Mouse (Mus musculus) hindbrain, postnatal 0 days (tissue): ENCODE measurements around the gene Usp49. TPM values are rescaled to one million over a fixed set of nuclear protein-coding genes. Genes with fewer than 3 reads are reported as not detected.

ENCODE experiments used
- ATAC-seq: fragments of 200-750 bp; cut with Nextera tagmentation; 2 replicates; pipeline ENCODE4 v1.8.0; 2017; ENCODE audit warnings: mild to moderate bottlenecking, moderate TSS enrichment, moderate library complexity
- DNase-seq: peaks from one replicate; pipeline ENCODE4 v3.0.0-alpha.2; 2015; ENCODE audit warnings: low spot score
- H3K27ac ChIP-seq: fragments of 300-500 bp; sonication (generic); 2 replicates; pipeline ENCODE4 v1.5.1; 2014; ENCODE audit warnings: mild to moderate bottlenecking
- H3K27me3 ChIP-seq: fragments of 300-500 bp; sonication (generic); 2 replicates; pipeline ENCODE4 v1.6.1; 2014; ENCODE audit warnings: low read length, mixed read lengths; ENCODE audit not compliant: insufficient read depth
- H3K36me3 ChIP-seq: fragments of 300-500 bp; sonication (generic); 2 replicates; pipeline ENCODE4 v1.6.1; 2014; ENCODE audit warnings: low read length, mixed read lengths; ENCODE audit not compliant: insufficient read depth
- H3K4me1 ChIP-seq: fragments of 300-500 bp; sonication (generic); 2 replicates; pipeline ENCODE4 v1.6.1; 2014; ENCODE audit warnings: antibody characterized with exemption, low read length, mixed read lengths; ENCODE audit not compliant: insufficient read depth
- H3K4me2 ChIP-seq: fragments of 300-500 bp; sonication (generic); 2 replicates; pipeline ENCODE4 v1.6.1; 2014; ENCODE audit warnings: low read depth, mild to moderate bottlenecking, low read length, moderate library complexity, mixed read lengths
- H3K4me3 ChIP-seq: fragments of 300-500 bp; sonication (generic); 2 replicates; pipeline ENCODE4 v1.5.1; 2014; ENCODE audit warnings: low read length
- H3K9ac ChIP-seq: fragments of 300-500 bp; sonication (generic); replicated peaks from 2 replicates; pipeline ENCODE4 v1.6.1; 2014; ENCODE audit warnings: mild to moderate bottlenecking, low read length, moderate library complexity, mixed read lengths
- H3K9me3 ChIP-seq: fragments of 300-500 bp; sonication (generic); 2 replicates; pipeline ENCODE4 v1.6.1; 2016; ENCODE audit warnings: low read length, mixed read lengths
- CTCF ChIP-seq: IDR thresholded peaks from 2 replicates; pipeline ENCODE4 v1.5.1; 2016; ENCODE audit warnings: antibody characterized with exemption, control low read depth, low read depth
- WGBS: fragments of 180-500 bp; shearing (Covaris S2); extraction: QIAGEN DNeasy Blood & Tissue Kit; methylation state at CpG from one replicate; pipeline ENCODE4 v1.1.7; 2014; 5-methylcytosine and 5-hydroxymethylcytosine counted together
- polyA plus RNA-seq: library from polyadenylated mRNA; unstranded; fragments of >200 nt; fragmentation: Nextera tagmentation; extraction: Ambion mirVana; gene quantifications from 2 replicates; pipeline ENCODE4 v1.2.1, GENCODE M21; 2015
- total RNA-seq: library from RNA; depleted of rRNA; stranded (reverse); fragments of >200 nt; gene quantifications from 2 replicates; pipeline ENCODE4 v1.2.3, GENCODE M21; 2014; rRNA removed

The Usp49 gene
- total and polyA plus RNA-seq, 2 experiments from 2014 or later: 4.9 to 25.5 TPM

- Histone ChIP-seq H3K4me2 (no peak overlapping the region), H3K9ac (no peak overlapping the region), H3K4me3 (no peak overlapping the region), H3K27ac (no peak overlapping the region), H3K9me3 (no peaks in the 10 kb centered on the region), H3K36me3 (no peaks in the 10 kb centered on the region), H3K27me3 (no peaks in the 10 kb centered on the region), H3K4me1 (no peaks in the 10 kb centered on the region)
- DNase-seq (no peak), ATAC-seq (no peak)
- 81% methylated on average over 4 of the region's 4 CpGs for WGBS
- no peak for TF ChIP-seq CTCF
Observed at GRCm38 (mm10) chr17:47721183-47721582, 90.7 kb downstream of the Usp49 start.

- no peaks in the 10 kb centered on the region for H3K27me3 ChIP-seq
- DNase-seq: no peak
- H3K4me3 ChIP-seq: no peak within 1 kb of the TSS
- H3K4me2 ChIP-seq: no peak within 1 kb of the TSS
- ATAC-seq: no peak
- WGBS: 76% methylated on average over 11 of the region's 11 CpGs
- no peak within 1 kb of the TSS for H3K9ac ChIP-seq
- H3K36me3 ChIP-seq: no peaks in the 10 kb centered on the region
- H3K9me3 ChIP-seq: no peaks in the 10 kb centered on the region
- TF ChIP-seq CTCF: no peak
- H3K4me1 ChIP-seq: no peaks in the 10 kb centered on the region
- H3K27ac ChIP-seq: no peak within 1 kb of the TSS
Observed at GRCm38 (mm10) chr17:47726566-47726965, 96.1 kb downstream of the Usp49 start, which contains the start of gene Pgc. TSS of gene Pgc (plus strand) at chr17:47726842.

GRCm38 (mm10) chr17:47730633-47731575, 100.4 kb downstream of the Usp49 start:
- peak; percentile 29 for TF ChIP-seq CTCF
- H3K4me3 ChIP-seq: no peak overlapping the region
- ATAC-seq (no peak), DNase-seq (no peak)
- no peak overlapping the region for H3K9ac ChIP-seq
- no peak overlapping the region for H3K27ac ChIP-seq
- no peaks in the 10 kb centered on the region for H3K9me3 ChIP-seq
- no peak overlapping the region for H3K4me2 ChIP-seq
- H3K27me3 ChIP-seq: no peaks in the 10 kb centered on the region
- H3K36me3 ChIP-seq: no peaks in the 10 kb centered on the region
- no peaks in the 10 kb centered on the region for H3K4me1 ChIP-seq
- WGBS: 50% methylated on average over 24 of the region's 24 CpGs

GRCm38 (mm10) chr17:47735553-47736100, 105.1 kb downstream of the Usp49 start:
- no peak overlapping the region for H3K4me3 ChIP-seq
- no peak for ATAC-seq
- no peak overlapping the region for H3K27ac ChIP-seq
- no peaks in the 10 kb centered on the region for H3K27me3 ChIP-seq
- no peak for TF ChIP-seq CTCF
- H3K4me1 ChIP-seq: 0 out of 2 replicates have a peak, but pooled peaks cover 5% of the 10 kb centered on the region
- H3K36me3 ChIP-seq: no peaks in the 10 kb centered on the region
- H3K9ac ChIP-seq: no peak overlapping the region
- no peak overlapping the region for H3K4me2 ChIP-seq
- no peak for DNase-seq
- H3K9me3 ChIP-seq: no peaks in the 10 kb centered on the region
- 75% methylated on average over 14 of the region's 14 CpGs for WGBS

Other genes starting within 250 kb of the Usp49 start
- gene Guca1b, start 245.3 kb upstream of the Usp49 start, total RNA-seq: not detected in 2 replicates
- gene Guca1b, start 245.3 kb upstream of the Usp49 start, polyA plus RNA-seq: 0.14 and 0.42 TPM in 2 replicates
- 0.78 TPM in 1 of 2 replicates, not detected in the other for gene Guca1a, start 230.1 kb upstream of the Usp49 start, total RNA-seq
- gene Guca1a, start 230.1 kb upstream of the Usp49 start, polyA plus RNA-seq: 0.69 and 1.4 TPM in 2 replicates
- gene AI661453, start 194.1 kb upstream of the Usp49 start, total RNA-seq: 0.52 and 2.7 TPM in 2 replicates
- 0.14 and 0.15 TPM in 2 replicates for gene AI661453, start 194.1 kb upstream of the Usp49 start, polyA plus RNA-seq
- 1.7 TPM in 1 of 2 replicates, not detected in the other for gene 1700001C19Rik, start 193.3 kb upstream of the Usp49 start, total RNA-seq
- gene 1700001C19Rik, start 193.3 kb upstream of the Usp49 start, polyA plus RNA-seq: 0.45 and 0.81 TPM in 2 replicates
- gene Taf8, start 128.4 kb upstream of the Usp49 start, total RNA-seq: 17.9 and 22.2 TPM in 2 replicates
- gene Taf8, start 128.4 kb upstream of the Usp49 start, polyA plus RNA-seq: 11.8 and 12.3 TPM in 2 replicates
- 55.0 and 63.4 TPM in 2 replicates for gene Ccnd3, start 125.6 kb upstream of the Usp49 start, total RNA-seq
- 69.3 and 71.5 TPM in 2 replicates for gene Ccnd3, start 125.6 kb upstream of the Usp49 start, polyA plus RNA-seq
- 20.2 and 25.7 TPM in 2 replicates for gene Bysl, start 19.2 kb upstream of the Usp49 start, total RNA-seq
- 25.3 and 27.1 TPM in 2 replicates for gene Bysl, start 19.2 kb upstream of the Usp49 start, polyA plus RNA-seq
- gene Med20, start 19.1 kb upstream of the Usp49 start, total RNA-seq: 27.9 and 40.9 TPM in 2 replicates
- gene Med20, start 19.1 kb upstream of the Usp49 start, polyA plus RNA-seq: 27.3 and 27.9 TPM in 2 replicates
- 4.6 and 4.8 TPM in 2 replicates for gene Gm20517, start 19.1 kb upstream of the Usp49 start, total RNA-seq
- 1.2 and 1.6 TPM in 2 replicates for gene Gm20517, start 19.1 kb upstream of the Usp49 start, polyA plus RNA-seq
- gene Tomm6, start 57.7 kb downstream of the Usp49 start, total RNA-seq: 158 and 198 TPM in 2 replicates
- 343 and 371 TPM in 2 replicates for gene Tomm6, start 57.7 kb downstream of the Usp49 start, polyA plus RNA-seq
- 143 and 153 TPM in 2 replicates for gene Frs3, start 58.3 kb downstream of the Usp49 start, total RNA-seq
- 55.1 and 58.8 TPM in 2 replicates for gene Frs3, start 58.3 kb downstream of the Usp49 start, polyA plus RNA-seq
- gene Gm21981, start 63.8 kb downstream of the Usp49 start, total RNA-seq: 5.5 and 8.3 TPM in 2 replicates
- gene Gm21981, start 63.8 kb downstream of the Usp49 start, polyA plus RNA-seq: 0.79 and 0.85 TPM in 2 replicates
- 2.2 TPM in 1 of 2 replicates, not detected in the other for gene Prickle4, start 64.0 kb downstream of the Usp49 start, total RNA-seq
- gene Prickle4, start 64.0 kb downstream of the Usp49 start, polyA plus RNA-seq: 1.5 and 1.8 TPM in 2 replicates
- gene Pgc, start 96.2 kb downstream of the Usp49 start, total RNA-seq: 0.21 TPM in 1 of 2 replicates, not detected in the other
- 0.14 and 0.42 TPM in 2 replicates for gene Pgc, start 96.2 kb downstream of the Usp49 start, polyA plus RNA-seq
- 10.0 and 13.2 TPM in 2 replicates for gene Tfeb, start 106.3 kb downstream of the Usp49 start, total RNA-seq
- gene Tfeb, start 106.3 kb downstream of the Usp49 start, polyA plus RNA-seq: 6.6 TPM in 2 replicates
- gene Mdfi, start 204.0 kb downstream of the Usp49 start, total RNA-seq: 14.7 and 38.7 TPM in 2 replicates
- gene Mdfi, start 204.0 kb downstream of the Usp49 start, polyA plus RNA-seq: 2.6 TPM in 2 replicates